Mouse (Mus musculus) layer of hippocampus, adult 9-11 months (tissue): Measurements from ENCODE around the gene Fgd4.
A peak's percentile ranks its signal among the peaks of the same experiment; 100 is the strongest.

Experiments
- DNase-seq: peaks from one replicate; pipeline ENCODE4 v3.0.0; 2022

Fgd4 gene

GRCm38 (mm10) chr16:16600461-16600860 is at the start of gene Fgd4:
Fgd4 (minus strand) TSS chr16:16600549.
- DNase-seq: no peak

- DNase-seq: no peak
Observed at GRCm38 (mm10) chr16:16645148-16645547, 44.8 kb upstream of the Fgd4 start.

GRCm38 (mm10) chr16:16633730-16634129 is 33.4 kb upstream of the Fgd4 start:
- DNase-seq: no peak

GRCm38 (mm10) chr16:16599586-16600401 is 555 bp downstream of the Fgd4 start:
- DNase-seq: peak; percentile 18

- no peak for DNase-seq
Observed at GRCm38 (mm10) chr16:16596582-16596981, 3.8 kb downstream of the Fgd4 start.

- no peak for DNase-seq
Observed at GRCm38 (mm10) chr16:16592622-16593021, 7.7 kb downstream of the Fgd4 start.

GRCm38 (mm10) chr16:16584409-16585032 is 15.8 kb downstream of the Fgd4 start:
- DNase-seq: peak; percentile 42

- DNase-seq: no peak
Observed at GRCm38 (mm10) chr16:16576556-16576955, 23.8 kb downstream of the Fgd4 start.

- DNase-seq: no peak
Observed at GRCm38 (mm10) chr16:16574508-16574907, 25.8 kb downstream of the Fgd4 start.

GRCm38 (mm10) chr16:16573167-16573566 is 27.2 kb downstream of the Fgd4 start:
- no peak for DNase-seq

GRCm38 (mm10) chr16:16571356-16571755 is 29.0 kb downstream of the Fgd4 start:
- DNase-seq: no peak

- no peak for DNase-seq
Observed at GRCm38 (mm10) chr16:16566786-16567185, 33.6 kb downstream of the Fgd4 start.

GRCm38 (mm10) chr16:16566215-16566614 is 34.1 kb downstream of the Fgd4 start:
- no peak for DNase-seq

- DNase-seq: no peak
Observed at GRCm38 (mm10) chr16:16565786-16566185, 34.6 kb downstream of the Fgd4 start.

GRCm38 (mm10) chr16:16560718-16561117 is 39.6 kb downstream of the Fgd4 start:
- DNase-seq: no peak

GRCm38 (mm10) chr16:16559878-16560531 is 40.3 kb downstream of the Fgd4 start:
- peak; percentile 93 for DNase-seq

GRCm38 (mm10) chr16:16559016-16559877 is 41.1 kb downstream of the Fgd4 start:
- DNase-seq: peak; percentile 25

GRCm38 (mm10) chr16:16557738-16558137 is 42.6 kb downstream of the Fgd4 start:
- no peak for DNase-seq

- no peak for DNase-seq
Observed at GRCm38 (mm10) chr16:16554098-16554497, 46.3 kb downstream of the Fgd4 start.

- DNase-seq: no peak
Observed at GRCm38 (mm10) chr16:16552197-16552596, 48.2 kb downstream of the Fgd4 start.

GRCm38 (mm10) chr16:16549105-16549504 is 51.2 kb downstream of the Fgd4 start:
- no peak for DNase-seq

- DNase-seq: no peak
Observed at GRCm38 (mm10) chr16:16546657-16547056, 53.7 kb downstream of the Fgd4 start.

GRCm38 (mm10) chr16:16542956-16543441 is 57.4 kb downstream of the Fgd4 start:
- DNase-seq: no peak
